Mouse (Mus musculus) megakaryocyte progenitor cell, adult 5-6 weeks (primary cell): ENCODE results near the gene Cldn20. TPM values are rescaled to one million over a fixed set of nuclear protein-coding genes. Genes with fewer than 3 reads are reported as not detected.

Source experiments
- ATAC-seq: replicated peaks from 2 replicates; pipeline ENCODE4 v1.8.0; 2016; ENCODE audit warnings: mild to moderate bottlenecking, moderate TSS enrichment, inconsistent platforms; ENCODE audit not compliant: poor library complexity
- total RNA-seq, 2 experiments: library from RNA; stranded (forward) in 1 of 2; stranded (reverse) in 1 of 2; fragments of 157-497, 149-512 nt in 1 of 2; fragments of 200-1000 nt in 1 of 2; gene quantifications; 2 replicates each; pipeline versions ENCODE4 v1.2.3 to v1.2.4; 2015 to 2017

Gene Cldn20
- total RNA-seq (2015) (2.0 TPM in 1 of 2 replicates, not detected in the other), total RNA-seq (2017) (0.29 and 0.74 TPM in 2 replicates)

DNA sequence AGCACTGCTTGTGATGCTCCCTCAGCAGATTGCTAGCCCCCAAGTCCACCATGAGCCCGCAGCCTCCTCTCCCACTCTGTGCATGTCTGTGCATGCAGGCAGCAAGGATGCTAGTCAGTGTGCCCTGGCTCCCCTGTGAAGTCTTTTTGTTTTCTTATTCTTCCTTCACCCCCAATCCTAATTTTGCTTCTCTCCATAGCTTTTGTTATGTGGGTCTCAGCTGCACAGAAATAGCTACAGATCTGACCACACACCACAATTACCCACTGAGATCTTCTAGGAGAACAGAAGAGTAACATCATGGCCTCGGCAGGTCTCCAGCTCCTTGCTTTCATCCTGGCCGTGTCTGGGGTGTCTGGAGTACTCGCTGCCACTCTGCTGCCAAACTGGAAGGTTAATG, at the start of gene Cldn20:
TSS of gene Cldn20 (plus strand) at position 301 of the 400 bp plus-strand sequence.
- no peak for ATAC-seq

DNA sequence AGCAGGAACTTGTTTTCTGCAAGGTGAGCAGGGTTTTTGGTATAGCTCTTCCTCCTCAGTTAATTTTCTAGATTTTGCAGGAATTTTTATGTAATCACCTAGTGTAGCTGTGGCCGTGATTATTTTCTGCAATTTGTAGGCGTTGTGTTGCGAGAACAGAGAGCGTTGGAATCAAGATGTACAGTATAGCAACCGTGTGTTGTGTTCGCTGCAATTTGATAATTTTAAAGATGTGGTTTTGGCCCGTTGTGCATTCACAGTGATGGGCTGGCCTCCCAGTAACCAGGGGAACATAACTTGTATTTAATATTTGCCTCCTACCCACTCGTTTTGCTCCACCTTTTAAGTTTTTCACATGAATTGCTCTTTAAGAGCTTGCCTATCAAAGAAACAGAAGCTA, 49.3 kb upstream of the Cldn20 start:
- ATAC-seq = peak; percentile 45

DNA sequence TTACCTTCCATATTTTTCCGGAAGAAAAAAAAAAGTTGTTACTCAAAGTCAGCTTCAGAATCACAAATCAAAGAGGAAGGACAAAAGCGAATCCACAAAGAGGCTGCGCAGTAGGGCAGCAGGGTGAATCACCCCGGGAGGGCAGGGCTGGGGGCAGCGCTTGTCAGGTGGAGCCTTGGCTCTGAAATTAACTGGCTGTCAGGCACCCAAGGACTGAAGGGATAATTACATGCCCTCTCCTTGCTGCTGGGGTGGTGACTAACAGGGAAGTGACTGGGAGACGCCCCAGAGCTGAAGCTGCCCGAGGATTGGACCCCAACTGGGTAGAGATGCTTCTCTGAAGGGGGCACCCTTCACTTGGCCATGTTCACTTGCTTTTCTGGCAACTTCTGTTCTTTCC, 46.5 kb upstream of the Cldn20 start:
- ATAC-seq = no peak

DNA sequence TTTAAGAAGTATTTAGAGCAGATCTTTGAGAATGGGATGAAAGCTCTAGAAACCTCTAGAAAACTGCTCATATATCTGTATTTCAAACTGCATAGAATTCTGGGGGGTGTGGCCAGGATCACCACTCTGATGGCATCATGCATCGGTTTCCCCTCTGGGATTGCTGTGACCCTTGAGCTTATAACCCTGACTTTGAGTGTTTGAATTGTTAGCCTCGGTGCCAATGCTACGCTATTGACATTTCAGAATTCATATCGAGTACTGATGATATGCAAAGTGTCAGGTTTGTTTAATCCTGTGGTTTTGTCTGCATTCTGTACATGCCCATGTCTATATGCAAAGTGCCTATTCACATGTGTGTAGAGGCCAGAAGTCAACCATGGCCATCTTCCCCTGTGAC, 45.1 kb upstream of the Cldn20 start:
- no peak for ATAC-seq

DNA sequence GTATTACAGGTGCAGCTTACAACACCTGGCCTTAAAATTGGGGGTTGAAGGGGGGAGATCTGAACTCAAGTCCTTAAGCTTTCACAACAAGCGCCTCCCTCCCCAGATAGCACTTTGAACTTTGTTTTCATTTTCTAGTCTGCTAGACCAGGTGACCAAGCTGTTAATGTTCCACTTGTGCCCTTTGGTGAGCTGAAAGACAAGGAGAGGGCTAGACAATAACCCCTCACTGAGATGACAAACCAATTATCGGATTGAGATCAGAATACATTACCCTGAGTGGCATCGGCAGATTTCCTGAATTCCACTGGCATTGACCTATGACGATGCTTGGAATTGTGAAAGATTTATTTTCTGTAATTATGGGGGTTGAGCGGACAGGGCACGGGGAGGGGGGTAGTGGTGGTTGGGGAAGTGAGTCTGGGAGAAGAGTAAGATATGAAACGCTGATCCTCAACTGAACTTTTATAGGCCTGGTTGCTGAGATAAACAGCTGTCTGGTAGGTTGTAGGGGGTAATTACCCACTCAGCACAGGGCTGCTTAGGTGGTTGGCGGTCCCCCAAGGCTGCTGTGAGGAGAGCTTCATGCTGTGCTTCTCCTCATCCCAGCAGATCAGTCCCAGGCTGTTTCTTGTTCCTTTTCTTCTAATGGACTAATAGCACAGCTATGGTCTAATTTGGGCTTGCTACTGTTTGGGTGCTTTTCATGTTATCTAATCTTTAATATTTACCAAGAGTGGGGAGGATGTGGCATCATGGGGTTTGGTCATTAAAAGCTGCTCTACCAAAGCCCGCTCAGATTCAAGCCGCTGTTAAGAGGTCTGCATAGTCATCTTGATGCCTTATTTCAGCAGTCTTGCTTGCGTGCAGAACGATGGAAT, 44.4 kb upstream of the Cldn20 start:
- peak; percentile 59 for ATAC-seq

DNA sequence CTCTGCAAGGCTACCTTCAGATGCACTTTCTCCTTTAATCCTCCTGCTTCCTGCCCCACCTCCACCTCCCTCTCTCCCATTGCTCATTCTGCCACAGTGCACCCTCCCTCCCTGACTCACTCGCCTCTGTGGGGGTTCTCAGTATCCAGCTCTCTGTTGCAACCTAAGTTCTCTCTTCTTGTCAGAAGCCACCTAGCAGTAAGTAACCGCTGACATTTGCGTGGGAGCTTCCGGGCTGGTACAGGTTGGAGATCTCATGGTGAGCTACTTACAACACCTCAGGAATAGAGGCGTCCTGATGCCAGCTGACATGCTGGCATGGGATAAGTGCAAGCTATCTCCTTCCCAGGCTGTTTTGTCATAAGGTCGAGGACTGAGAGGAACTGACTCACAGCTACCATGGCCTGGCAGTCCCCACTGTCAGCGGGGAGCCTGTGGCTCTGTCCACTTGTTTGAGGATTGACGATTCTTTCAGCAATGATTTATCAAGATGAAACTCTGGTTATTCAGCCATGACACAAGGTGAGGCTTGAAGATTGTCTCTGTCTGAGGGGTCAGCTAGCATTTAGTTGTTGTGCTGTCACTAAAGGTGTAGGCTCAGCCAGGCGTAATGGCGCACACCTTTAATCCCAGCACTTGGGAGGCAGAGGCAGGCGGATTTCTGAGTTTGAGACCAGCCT, 42.0 kb upstream of the Cldn20 start:
- ATAC-seq = peak; percentile 70

DNA sequence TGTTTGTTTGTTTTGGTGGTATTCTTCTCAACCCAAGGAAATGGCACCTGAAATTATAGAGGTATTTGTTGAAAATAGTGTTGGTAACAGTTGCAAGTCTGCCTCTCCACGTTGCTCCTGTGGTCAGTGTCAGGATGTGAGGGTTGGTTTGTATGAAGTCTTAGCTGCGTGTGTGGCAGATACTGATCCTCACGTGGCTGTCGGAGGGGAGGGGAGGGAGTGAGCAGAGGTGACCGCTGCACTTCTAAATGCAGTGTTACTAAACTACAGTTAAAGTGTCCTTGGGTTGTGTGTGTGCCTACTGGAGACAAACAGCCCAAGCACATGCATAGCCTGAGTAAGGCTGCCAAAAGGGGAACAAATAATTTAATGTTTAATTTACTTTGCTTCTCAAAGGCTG, 41.3 kb upstream of the Cldn20 start:
- ATAC-seq = peak; percentile 59

DNA sequence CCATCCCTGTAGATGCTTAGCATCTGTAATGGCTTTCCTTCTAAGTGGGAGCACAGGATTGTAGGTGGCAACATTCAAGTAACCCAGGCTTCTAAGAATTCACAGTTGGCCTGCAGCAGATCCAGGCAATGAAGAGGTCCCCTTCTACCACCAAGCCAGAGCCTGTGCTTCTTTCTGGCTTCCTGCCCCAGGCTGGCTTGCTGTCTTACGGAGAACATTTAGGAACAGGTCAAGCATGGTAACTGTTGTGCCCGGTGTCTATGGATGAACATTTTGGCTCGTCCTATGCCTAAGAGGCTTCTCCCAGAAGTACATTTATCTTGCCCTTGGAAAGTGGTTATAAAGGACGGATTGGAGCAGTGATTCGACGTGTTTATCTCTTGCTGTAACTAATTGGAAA, 40.7 kb upstream of the Cldn20 start:
- no peak for ATAC-seq

DNA sequence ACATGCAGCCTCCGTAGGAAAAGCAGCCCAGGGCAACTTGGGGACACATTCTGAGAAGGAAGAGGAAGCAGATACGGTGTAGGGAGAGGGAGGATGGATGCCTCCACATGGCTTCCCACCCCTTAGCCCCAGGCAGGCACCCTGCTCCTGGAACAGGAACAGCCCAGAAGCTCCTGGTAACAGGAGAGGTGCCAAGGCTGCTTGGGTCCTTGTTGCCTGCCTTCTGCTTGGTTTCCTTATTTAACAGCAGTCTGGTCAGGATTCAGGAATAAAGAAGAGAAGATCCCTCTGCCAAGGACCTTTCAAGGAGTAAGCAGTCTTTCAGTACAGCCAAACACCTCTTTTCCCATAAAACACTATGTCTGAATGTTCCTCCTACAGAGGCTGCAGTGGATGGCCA, 36.8 kb upstream of the Cldn20 start:
- ATAC-seq = no peak

DNA sequence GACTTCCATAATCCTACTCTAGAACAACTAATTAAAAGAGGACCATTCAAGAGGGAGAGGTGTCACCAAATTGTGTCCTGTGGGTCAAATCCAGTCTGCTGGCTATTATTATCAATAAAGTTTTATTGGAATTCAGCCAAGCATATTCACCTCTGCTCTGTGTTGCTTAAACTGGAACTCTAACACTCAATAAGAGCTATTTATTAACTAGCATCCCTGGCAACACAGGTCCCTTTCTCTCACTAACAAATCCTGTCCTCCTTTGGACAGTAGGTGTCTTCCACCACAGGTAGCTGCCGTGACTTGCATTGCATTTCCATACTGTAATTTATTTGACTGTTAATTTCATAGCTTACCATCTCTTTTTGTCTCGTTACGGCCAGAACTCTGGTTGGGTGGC, 36.3 kb upstream of the Cldn20 start:
- no peak for ATAC-seq

DNA sequence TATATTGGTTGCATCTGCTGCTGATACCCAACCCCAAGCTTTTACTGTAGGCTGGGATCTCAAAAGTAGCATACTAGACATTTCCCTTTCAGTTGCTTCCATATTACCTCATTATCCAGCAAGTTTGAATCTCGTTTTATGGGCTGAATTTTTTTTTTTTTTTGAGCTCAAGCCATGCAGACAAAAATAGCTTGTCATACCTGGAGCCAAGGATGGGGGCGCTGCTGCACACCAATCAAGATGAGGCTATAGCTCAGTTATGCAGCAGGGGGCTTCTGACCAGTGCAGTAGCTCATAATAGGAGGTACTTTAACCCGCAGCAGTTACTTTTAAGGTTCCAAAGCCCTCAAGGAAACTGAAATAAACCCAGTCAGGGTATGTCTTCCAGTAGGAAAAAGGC, 34.3 kb upstream of the Cldn20 start:
- peak; percentile 97 for ATAC-seq

DNA sequence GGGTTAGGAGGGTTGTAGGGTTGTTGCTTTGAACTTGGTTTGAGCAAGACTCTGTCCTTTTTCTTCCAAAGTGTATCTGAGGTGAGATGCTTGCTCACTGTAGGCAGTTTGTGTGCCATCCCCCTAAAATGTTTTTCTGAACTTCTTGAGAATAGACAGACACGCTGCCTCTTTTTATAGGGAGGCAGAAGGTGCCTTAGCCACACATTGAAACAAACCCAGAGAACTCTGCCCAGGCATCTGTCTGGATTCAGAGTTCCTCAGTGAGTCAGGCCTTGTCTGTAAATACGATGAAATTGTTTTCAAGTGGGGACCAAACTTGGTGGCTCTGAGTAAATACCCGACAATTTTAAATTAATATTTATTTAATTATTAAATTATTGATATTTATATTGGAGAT, 33.8 kb upstream of the Cldn20 start:
- no peak for ATAC-seq

DNA sequence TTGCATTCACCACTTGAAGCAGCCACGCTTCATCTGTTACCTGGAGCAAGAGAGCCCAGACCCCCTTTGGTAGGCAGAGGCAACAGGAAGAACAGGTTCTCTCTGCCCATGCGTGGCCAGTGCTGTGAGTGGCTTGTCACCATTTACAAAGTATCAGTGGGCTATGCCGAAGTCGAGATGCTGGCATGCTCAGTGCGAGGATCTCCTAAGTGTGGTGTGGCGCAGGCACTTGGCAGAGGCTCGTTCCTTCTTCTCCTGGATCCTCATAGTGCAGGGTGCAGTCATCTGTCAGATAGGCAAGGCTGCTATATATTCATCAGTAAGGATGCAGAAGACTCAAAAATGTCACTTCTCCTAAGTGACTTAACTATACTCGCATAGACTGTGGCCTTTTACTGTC, 32.9 kb upstream of the Cldn20 start:
- no peak for ATAC-seq

DNA sequence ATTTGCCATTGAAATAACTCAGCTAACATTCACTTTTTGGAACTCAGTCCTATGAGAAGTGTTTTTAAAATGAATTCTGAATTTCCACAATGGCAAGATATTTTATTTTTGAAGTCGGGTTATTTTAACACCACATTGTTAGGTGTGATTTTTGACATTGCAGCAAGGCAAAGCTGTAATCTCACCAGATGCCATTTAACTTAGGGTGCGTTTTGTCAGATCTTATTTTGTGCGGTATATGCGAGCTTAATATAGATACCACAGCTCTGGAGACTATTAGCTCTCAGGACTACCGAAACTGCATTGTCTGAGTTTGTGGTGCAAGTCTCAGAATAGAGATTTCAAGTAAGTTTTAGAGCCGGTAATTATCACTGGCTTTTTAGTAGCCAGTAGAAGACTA, 32.3 kb upstream of the Cldn20 start:
- no peak for ATAC-seq

DNA sequence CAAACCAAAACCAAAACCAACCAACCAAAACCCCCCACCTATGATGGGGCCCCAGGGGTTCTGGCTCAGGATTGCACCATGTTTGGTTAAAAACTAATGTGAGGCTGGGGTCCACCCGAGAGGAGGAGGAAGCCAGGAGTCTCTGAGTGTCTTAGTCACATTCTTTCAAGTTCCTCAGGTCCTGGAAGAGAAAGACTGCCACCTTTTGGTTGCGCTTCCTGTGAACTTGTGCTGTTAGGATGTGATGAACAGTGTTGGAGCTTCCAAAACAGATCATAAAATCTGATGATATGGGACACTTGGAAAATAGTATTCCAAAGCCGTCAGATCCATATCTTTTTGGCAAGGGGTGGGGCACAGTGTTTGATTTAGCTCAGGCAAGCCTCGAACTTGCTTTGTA, 31.4 kb upstream of the Cldn20 start:
- ATAC-seq = no peak

DNA sequence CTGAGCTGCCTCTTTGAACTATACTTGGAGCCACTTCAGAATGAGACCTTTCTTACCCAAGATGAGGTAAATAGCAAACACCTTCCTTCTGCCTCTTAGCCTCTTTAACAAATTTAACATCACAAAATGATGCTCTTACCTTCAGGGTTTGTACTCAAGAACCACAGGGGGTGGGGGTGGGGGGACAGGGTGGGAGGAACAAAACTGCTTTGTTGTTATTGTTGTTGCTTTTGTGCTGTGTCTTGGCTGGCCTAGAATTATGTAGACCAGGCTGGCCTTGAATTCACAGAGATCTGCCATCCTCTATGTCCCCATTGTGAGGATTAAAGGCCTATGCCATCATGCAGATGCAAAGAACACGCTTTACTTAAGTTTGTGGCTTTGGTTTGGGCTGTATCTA, 26.6 kb upstream of the Cldn20 start:
- no peak for ATAC-seq

DNA sequence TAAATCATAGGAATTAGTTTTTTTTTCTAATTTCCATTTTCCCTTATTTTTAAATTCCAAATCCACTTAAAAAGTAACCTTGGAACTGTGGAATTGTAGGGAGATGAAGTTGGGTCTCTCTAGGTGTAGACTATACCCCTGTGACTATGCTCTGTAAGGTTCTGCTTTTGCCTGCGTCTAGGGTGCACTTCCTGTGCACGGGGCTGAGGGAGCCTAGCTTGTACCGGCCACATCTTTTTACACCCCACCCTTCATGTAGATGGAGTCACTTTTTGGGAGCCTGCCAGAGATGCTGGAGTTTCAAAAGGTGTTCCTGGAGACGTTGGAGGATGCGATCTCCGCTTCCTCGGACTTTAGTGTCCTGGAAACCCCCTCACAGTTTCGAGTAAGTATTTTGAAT, 25.8 kb upstream of the Cldn20 start:
- ATAC-seq = peak; percentile 62

DNA sequence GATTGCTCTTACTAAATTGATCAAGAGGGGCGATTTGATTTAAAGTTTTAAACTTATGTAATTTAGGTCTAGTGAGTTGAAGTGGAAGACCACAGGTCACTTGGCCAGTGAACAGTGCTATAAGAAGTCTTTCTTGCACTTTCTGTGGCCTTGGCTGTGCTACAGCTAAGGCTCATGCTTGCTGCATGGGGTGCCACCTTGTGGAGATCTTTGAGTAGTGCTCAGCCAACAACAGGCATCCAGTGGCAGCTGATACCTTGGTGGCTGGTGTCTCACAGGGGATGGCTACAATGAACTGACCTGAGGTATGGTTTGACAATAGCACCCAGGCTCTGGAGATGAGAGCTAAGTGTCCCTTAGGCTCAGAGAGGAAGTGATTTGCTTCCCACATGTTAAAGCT, 22.5 kb upstream of the Cldn20 start:
- ATAC-seq = peak; percentile 95

DNA sequence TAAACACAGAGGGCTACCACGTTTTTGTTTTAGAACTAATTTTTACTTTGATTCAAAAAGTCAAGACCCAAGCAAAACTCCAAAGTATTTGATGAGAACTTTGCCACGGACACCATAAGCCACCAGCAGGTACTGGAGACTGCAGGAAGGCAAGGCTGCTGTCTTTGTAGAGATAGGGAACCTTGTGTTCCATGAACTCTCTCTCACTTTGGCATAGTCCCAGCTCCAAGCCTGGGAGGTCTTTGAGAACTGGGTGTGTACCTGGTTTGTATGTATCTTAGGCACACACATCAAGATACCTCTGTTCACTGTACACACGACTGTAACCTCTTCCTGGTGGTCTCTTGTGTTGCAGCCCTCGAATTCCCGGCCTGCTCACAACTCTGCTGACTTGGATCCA, 18.0 kb upstream of the Cldn20 start:
- ATAC-seq = peak; percentile 51

DNA sequence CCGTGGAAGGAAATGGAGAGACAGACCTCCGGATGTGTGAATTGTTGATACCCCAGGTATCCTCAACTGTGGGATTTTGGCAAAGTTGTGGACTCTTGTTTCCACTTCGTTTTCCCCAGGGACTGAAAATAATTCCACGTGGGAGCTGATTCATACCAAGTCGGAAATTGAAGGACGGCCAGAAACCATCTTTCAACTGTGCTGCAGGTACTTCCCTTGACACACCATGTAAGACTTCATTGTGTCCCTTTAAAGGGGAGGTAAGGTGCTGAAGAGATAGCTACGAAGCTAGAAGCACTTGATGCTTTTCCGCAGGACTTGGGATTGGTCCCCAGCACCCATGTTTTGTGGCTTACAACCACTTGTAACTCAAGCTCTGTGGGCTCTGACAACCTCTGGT, 16.5 kb upstream of the Cldn20 start:
- no peak for ATAC-seq

DNA sequence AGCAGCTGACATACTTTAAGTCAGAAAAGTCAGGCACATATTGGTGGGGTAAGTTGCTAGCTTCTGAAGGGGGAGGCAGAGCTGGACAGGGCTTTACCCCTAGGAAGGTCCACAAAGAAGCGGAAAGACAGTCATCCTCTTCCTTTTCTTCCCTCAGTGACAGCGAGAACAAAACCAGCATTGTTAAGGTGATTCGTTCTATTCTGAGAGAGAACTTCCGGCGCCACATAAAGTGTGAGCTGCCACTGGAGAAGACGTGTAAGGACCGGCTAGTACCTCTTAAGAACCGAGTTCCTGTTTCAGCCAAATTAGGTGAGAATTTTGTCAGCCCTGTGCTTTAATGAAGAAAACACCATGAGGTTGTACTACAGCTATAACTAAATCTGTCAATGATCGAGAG, 15.9 kb upstream of the Cldn20 start:
- ATAC-seq = peak; percentile 10; the same call in 1 of the 2 replicates

DNA sequence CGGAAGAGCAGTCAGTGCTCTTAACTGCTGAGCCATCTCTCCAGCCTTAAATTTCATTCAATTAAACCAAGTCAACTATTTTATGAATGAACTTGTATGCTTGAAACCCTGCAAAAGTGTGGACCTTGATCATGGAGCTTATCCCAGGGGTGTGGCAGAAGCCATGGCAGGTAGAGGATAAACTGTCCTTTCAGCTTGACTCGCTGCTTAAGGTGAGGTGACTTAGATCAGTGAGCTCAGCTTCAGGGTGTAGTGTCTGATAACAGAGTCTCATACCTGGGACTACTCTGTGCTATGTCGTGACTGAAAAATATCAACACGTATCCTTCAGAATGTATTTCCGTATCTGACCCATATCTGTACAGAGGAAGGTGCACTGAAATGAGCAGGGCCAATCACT, 12.0 kb upstream of the Cldn20 start:
- ATAC-seq = no peak
